Mouse (Mus musculus) forebrain, embryonic 14.5 days (tissue): Measurements from ENCODE around the gene Dlg1. TPM values are rescaled to one million over a fixed set of nuclear protein-coding genes. Genes with fewer than 3 reads are reported as not detected.

Experiments used
- ATAC-seq: fragments of 200-750 bp; cut with Nextera tagmentation; 2 replicates; pipeline ENCODE4 v1.8.0; 2017; ENCODE audit warnings: mild to moderate bottlenecking, moderate library complexity
- DNase-seq: peaks from one replicate; pipeline ENCODE4 v3.0.0-alpha.2; 2015; ENCODE audit warnings: low spot score
- H3K27ac ChIP-seq: fragments of 300-500 bp; sonication (generic); 2 replicates; pipeline ENCODE4 v1.5.1; 2014; ENCODE audit warnings: low read depth, mild to moderate bottlenecking, control low read depth, low read length, moderate library complexity
- H3K27me3 ChIP-seq: fragments of 300-500 bp; sonication (generic); replicated peaks from 2 replicates; pipeline ENCODE4 v1.6.1; 2014; ENCODE audit warnings: low read length, control low read depth, mixed read lengths; ENCODE audit not compliant: control insufficient read depth, insufficient read depth
- H3K36me3 ChIP-seq: fragments of 300-500 bp; sonication (generic); 2 replicates; pipeline ENCODE4 v1.6.1; 2014; ENCODE audit warnings: low read length, control low read depth; ENCODE audit not compliant: control insufficient read depth, insufficient read depth
- H3K4me1 ChIP-seq: fragments of 300-500 bp; sonication (generic); 2 replicates; pipeline ENCODE4 v1.6.1; 2014; ENCODE audit warnings: antibody characterized with exemption, low read length, control low read depth; ENCODE audit not compliant: control insufficient read depth, insufficient read depth
- H3K4me2 ChIP-seq: fragments of 300-500 bp; sonication (generic); 2 replicates; pipeline ENCODE4 v1.6.1; 2014; ENCODE audit warnings: mild to moderate bottlenecking, control low read depth, low read length
- H3K4me3 ChIP-seq: fragments of 300-500 bp; sonication (generic); 2 replicates; pipeline ENCODE4 v1.5.1; 2014; ENCODE audit warnings: low read depth, low read length, control low read depth
- H3K9ac ChIP-seq: fragments of 300-500 bp; sonication (generic); 2 replicates; pipeline ENCODE4 v1.6.1; 2014; ENCODE audit warnings: mild to moderate bottlenecking, low read length, control low read depth, moderate library complexity
- H3K9me3 ChIP-seq: fragments of 300-500 bp; sonication (generic); replicated peaks from 2 replicates; pipeline ENCODE4 v1.6.1; 2016; ENCODE audit warnings: low read length, control low read depth, mixed read lengths; ENCODE audit not compliant: control insufficient read depth
- WGBS: fragments of 180-500 bp; shearing (Covaris S2); extraction: QIAGEN DNeasy Blood & Tissue Kit; methylation state at CpG from one replicate; pipeline ENCODE4 v1.1.7; 2014; 5-methylcytosine and 5-hydroxymethylcytosine counted together
- polyA plus RNA-seq: library from polyadenylated mRNA; unstranded; fragments of >200 nt; fragmentation: Nextera tagmentation; extraction: Ambion mirVana; gene quantifications from 2 replicates; pipeline ENCODE4 v1.2.1, GENCODE M21; 2014

Dlg1 gene
- polyA plus RNA-seq, 1 experiment from 2014 or later, result 14.1 TPM

DNA sequence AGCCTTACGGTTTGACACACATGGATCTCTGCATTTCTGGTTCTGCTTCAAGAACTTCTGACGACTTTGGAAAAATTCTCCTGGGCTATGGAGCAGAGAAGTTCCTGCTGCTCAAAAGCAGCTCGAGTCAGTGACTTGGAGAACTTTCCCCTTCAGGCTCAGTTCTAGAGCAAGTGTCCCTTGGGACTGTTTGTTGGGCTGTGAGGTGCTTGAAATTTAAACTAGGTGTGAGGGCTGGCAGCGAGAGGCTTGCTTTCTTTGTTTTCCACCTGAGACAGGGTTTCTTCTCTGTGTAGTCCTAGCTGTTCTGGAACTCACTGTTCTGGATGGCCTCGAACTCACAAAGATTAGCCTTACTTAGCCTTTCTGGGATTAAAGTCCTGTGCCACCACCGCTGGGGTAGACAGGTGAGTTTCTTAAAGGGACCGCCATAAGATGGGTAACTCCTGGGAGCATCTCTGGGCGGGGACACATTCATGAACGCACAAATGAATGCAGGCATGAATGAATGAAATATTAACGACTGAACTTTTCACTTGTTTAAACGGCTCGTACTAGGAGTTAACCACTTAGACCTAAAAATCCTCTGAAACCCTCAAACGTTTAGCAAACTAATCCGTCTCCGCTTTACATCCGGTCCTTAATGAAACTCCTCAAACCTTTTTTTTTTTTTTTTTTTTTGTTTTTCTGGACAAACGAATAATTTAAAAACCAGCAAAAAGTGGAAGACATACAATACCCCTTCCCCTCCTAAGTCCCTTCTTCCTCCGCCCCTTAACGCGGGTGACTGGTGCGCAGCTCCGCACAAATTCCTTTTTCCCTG, 476 bp upstream of the Dlg1 start:
- 13% methylated on average over 22 of the region's 22 CpGs for WGBS
- H3K9ac ChIP-seq, result peak overlapping the region; percentile 84
- peaks cover 19% of the 10 kb centered on the region; the same call in 1 of the 2 replicates for H3K4me1 ChIP-seq
- peak overlapping the region; percentile 74 for H3K4me2 ChIP-seq
- H3K4me3 ChIP-seq, result peak overlapping the region; percentile 89
- H3K27me3 ChIP-seq, result 0 out of 2 replicates have a peak, but pooled peaks cover 5% of the 10 kb centered on the region
- ATAC-seq, result peak; percentile 30
- DNase-seq, result no peak
- H3K27ac ChIP-seq, result peak overlapping the region; percentile 90; the same call in 1 of the 2 replicates
- no peaks in the 10 kb centered on the region for H3K9me3 ChIP-seq
- H3K36me3 ChIP-seq, result peaks cover 12% of the 10 kb centered on the region; the same call in 1 of the 2 replicates

DNA sequence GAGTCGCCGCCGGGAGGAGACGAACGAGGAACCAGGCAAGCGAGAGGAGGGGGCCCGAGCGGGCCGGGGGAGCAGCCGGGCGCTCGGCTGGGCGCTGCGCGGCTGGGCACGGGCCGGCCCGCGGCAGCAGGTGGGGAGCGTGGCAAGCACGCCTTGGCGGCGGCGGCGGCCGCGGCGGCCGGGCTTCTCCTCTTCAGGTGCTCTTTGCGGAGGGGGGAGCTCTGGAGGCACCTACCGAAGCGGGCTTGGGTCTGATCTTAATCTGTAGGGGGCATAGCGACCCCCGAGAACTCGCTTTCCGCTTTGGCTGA, 999 bp downstream of the Dlg1 start:
- DNase-seq (no peak), ATAC-seq (peak; percentile 82)
- Histone ChIP-seq H3K9me3 (no peaks in the 10 kb centered on the region), H3K27me3 (0 out of 2 replicates have a peak, but pooled peaks cover 5% of the 10 kb centered on the region), H3K9ac (peak overlapping the region; percentile 84), H3K4me3 (peak overlapping the region; percentile 89), H3K4me1 (peaks cover 19% of the 10 kb centered on the region; the same call in 1 of the 2 replicates), H3K4me2 (peak overlapping the region; percentile 65), H3K36me3 (peaks cover 12% of the 10 kb centered on the region; the same call in 1 of the 2 replicates), H3K27ac (peak overlapping the region; percentile 90)
- 0% methylated on average over 35 of the region's 36 CpGs for WGBS

DNA sequence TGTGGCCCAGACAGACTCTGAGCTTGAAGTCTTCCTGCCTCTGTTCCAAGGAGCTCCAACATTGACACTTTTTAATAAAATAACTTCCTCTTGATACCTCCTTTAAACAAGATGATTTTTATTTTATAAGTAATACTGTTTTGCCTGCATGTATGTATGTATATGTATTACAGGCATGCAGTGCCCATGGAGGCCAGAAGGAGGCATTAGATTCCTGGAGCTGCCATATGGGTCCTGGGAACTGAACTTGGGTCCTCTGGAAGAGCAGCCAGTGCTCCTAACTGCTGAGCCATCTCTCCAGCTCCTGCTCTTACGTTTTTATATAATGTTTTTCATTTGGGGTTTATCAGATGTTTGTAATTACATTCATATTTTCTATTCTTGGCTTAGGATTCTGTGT, 9.0 kb downstream of the Dlg1 start:
- H3K4me2 ChIP-seq, result no peak overlapping the region
- no peak overlapping the region for H3K4me3 ChIP-seq
- 89% methylated on average over 1 of the region's 1 CpGs for WGBS

DNA sequence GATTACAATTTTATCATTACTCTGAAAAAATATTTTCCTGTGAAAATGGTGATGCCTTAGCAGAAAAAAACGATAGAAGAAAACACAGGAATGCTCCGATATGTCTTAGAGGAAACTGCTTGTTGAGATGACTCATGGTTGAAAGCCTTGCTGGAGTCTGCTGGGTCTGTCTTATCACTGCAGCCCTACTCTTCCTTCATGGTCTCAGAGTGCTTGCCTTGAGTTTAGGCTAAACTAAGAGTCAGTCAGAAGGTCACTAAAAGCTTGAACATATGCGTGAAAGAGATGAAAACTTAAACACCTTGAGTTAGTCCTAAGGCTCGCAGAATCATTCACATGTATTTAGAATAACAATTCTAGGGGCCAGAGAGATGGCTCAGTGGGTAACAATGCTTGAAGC, 14.2 kb downstream of the Dlg1 start:
- DNase-seq, result no peak
- Histone ChIP-seq H3K4me1 (no peaks in the 10 kb centered on the region), H3K4me2 (no peak overlapping the region), H3K9ac (no peak overlapping the region), H3K36me3 (no peaks in the 10 kb centered on the region), H3K27me3 (no peaks in the 10 kb centered on the region), H3K9me3 (no peaks in the 10 kb centered on the region), H3K27ac (no peak overlapping the region), H3K4me3 (no peak overlapping the region)
- no peak for ATAC-seq
- WGBS, result 94% methylated on average over 4 of the region's 4 CpGs

More for the DNA sequence above, 9.0 kb downstream of the Dlg1 start:
- H3K27ac ChIP-seq, result no peak overlapping the region
- no peak overlapping the region for H3K9ac ChIP-seq
- H3K9me3 ChIP-seq, result no peaks in the 10 kb centered on the region
- ATAC-seq, result no peak
- no peak for DNase-seq
- no peaks in the 10 kb centered on the region for H3K27me3 ChIP-seq
- H3K36me3 ChIP-seq, result peaks cover 6% of the 10 kb centered on the region; the same call in 1 of the 2 replicates
- no peaks in the 10 kb centered on the region for H3K4me1 ChIP-seq

DNA sequence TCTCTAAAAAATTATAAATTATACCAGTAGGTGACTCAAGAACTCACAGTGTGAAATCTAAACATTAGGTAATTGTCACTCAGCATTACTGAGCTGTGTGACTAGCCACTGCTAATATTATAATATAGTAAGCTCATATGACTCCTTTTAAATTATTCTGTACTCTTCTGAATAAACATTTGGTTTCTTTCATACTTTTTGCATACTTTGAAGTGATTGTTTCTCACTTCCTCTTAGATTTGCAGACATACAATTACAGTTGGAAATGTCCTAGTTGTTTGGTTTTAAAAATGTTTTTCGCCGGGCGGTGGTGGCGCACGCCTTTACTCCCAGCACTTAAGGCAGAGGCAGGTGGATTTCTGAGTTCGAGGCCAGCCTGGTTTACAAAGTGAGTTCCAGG, 19.0 kb downstream of the Dlg1 start:
- Histone ChIP-seq H3K27ac (no peak overlapping the region), H3K27me3 (no peaks in the 10 kb centered on the region), H3K4me3 (no peak overlapping the region), H3K9me3 (no peaks in the 10 kb centered on the region), H3K4me2 (no peak overlapping the region), H3K9ac (no peak overlapping the region), H3K4me1 (no peaks in the 10 kb centered on the region), H3K36me3 (peaks cover 6% of the 10 kb centered on the region)
- 100% methylated on average over 6 of the region's 6 CpGs for WGBS
- no peak for DNase-seq
- no peak for ATAC-seq

DNA sequence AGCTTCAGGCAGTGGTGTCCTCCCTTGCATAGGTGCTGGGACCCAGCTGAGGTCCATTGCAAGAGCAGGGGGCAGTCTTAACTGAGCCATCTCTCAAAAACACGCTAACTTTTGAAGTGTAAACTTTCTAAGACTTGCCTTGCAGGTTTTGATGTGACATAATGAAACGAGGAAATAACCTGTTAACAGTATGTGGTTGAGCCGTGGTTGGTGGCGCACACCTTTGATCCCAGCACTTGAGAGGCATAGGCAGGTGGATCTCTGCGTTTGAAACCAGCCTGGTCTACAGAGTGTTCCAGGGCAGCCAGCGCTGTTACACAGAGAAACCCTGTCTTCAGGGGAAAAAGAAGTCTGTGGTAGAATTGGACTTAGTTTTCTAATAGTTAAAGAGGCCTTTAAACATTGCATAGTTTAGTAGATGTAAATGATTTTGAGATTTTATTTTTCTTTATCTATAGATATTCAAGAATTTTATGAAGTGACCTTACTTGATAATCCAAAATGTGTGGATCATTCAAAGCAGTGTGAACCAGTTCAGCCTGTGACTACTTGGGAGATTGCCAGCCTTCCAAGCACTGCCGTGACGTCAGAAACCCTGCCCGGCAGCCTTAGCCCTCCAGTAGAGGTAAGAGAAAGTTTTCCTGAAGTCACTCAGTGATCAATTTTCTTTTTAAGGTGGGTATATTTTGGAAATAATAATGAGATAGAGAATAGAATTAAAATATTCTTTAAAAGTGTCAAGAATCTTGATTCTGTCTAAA, 20.6 kb downstream of the Dlg1 start:
- Histone ChIP-seq H3K27ac (no peak overlapping the region), H3K4me3 (no peak overlapping the region), H3K27me3 (no peaks in the 10 kb centered on the region), H3K36me3 (peaks cover 6% of the 10 kb centered on the region), H3K9me3 (no peaks in the 10 kb centered on the region), H3K4me1 (no peaks in the 10 kb centered on the region), H3K4me2 (no peak overlapping the region), H3K9ac (no peak overlapping the region)
- 84% methylated on average over 9 of the region's 9 CpGs for WGBS
- DNase-seq, result peak; percentile 25
- no peak for ATAC-seq

DNA sequence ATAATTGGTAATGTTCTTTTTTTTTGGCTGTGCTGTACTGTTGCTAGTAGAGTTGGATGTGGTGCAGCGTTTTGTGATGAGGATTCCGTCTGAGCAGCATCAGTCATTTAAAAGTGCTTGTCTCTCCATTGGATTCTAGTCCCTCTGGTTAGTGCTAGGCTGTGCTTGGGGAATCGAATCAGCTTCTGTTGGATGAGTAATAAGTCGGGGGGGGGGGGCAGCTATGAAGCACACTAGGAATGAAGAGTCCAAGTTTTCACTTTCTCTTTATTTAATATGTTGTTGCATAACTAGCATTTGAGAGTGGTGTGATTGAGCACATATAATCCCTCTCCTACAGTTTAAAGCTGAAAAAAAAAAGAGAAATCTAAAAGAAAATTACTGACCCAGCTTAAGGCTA, 21.5 kb downstream of the Dlg1 start:
- Histone ChIP-seq H3K27ac (no peak overlapping the region), H3K9ac (no peak overlapping the region), H3K4me3 (no peak overlapping the region), H3K36me3 (peaks cover 6% of the 10 kb centered on the region), H3K4me2 (no peak overlapping the region), H3K27me3 (no peaks in the 10 kb centered on the region), H3K4me1 (no peaks in the 10 kb centered on the region), H3K9me3 (no peaks in the 10 kb centered on the region)
- no peak for ATAC-seq
- WGBS, result 96% methylated on average over 4 of the region's 4 CpGs
- no peak for DNase-seq

DNA sequence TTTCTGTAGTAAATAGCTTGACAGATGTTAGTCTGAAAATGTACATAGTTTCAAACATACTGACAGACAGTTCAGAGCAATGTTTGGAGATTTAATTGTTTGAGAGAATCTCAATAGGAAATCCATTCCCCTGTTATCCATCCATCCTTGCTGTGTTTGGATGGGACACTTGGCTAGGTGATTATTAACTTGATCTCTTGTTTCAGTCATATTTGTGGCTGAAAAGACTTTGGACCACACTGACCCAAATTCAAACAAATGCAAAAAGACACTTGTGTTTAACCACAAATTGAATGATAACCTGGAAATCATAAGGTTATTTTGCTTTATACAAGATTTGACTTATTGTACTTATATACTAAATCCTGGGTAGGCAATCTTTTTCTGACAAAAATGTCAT, 24.5 kb downstream of the Dlg1 start:
- H3K27ac ChIP-seq, result no peak overlapping the region
- no peaks in the 10 kb centered on the region for H3K4me1 ChIP-seq
- no peaks in the 10 kb centered on the region for H3K9me3 ChIP-seq
- peaks cover 6% of the 10 kb centered on the region for H3K36me3 ChIP-seq
- DNase-seq, result no peak
- no peaks in the 10 kb centered on the region for H3K27me3 ChIP-seq
- no peak overlapping the region for H3K9ac ChIP-seq
- no peak overlapping the region for H3K4me2 ChIP-seq
- no peak for ATAC-seq
- no peak overlapping the region for H3K4me3 ChIP-seq
